Mouse (Mus musculus): ENCODE measurements around the gene C2cd5. TPM values are rescaled to one million over a fixed set of nuclear protein-coding genes. Genes with fewer than 3 reads are reported as not detected.
"Not testable (repeated sequence)": the region's sequence is repeated elsewhere in the genome, so short reads cannot be mapped to it uniquely, and the experiment has no call there.

Gene C2cd5
- polyA plus RNA-seq, 1 experiment from 2014 or later = 32.5 TPM

- H3K4me3 ChIP-seq (ENCODE audit: low read depth, low read length); H3K9me3 ChIP-seq (ENCODE audit: control insufficient read depth, low read length); DNase-seq (ENCODE audit: low spot score); H3K4me1 ChIP-seq (ENCODE audit: control insufficient read depth, insufficient read depth, low read length); H3K27me3 ChIP-seq (ENCODE audit: control insufficient read depth, insufficient read depth, low read length); H3K9ac ChIP-seq (ENCODE audit: low read length); H3K27ac ChIP-seq (ENCODE audit: low read depth, low read length); H3K36me3 ChIP-seq (ENCODE audit: control insufficient read depth, insufficient read depth, low read length); H3K4me2 ChIP-seq (ENCODE audit: low read depth); ATAC-seq (ENCODE audit: insufficient read depth, low FRiP score, low TSS enrichment): not testable (repeated sequence)
- 74% methylated on average over 10 of the region's 10 CpGs for WGBS
Observed at GRCm38 (mm10) chr6:143141624-143142592, 42.0 kb upstream of the C2cd5 start.

- H3K27me3 ChIP-seq (ENCODE audit: control insufficient read depth, insufficient read depth, low read length) = no peaks in the 10 kb centered on the region
- H3K4me2 ChIP-seq (ENCODE audit: low read depth) = no peak overlapping the region
- H3K4me3 ChIP-seq (ENCODE audit: low read depth, low read length) = no peak overlapping the region
- no peak overlapping the region for H3K9ac ChIP-seq (ENCODE audit: low read length)
- no peak overlapping the region for H3K27ac ChIP-seq (ENCODE audit: low read depth, low read length)
- DNase-seq (ENCODE audit: low spot score) (no peak), ATAC-seq (ENCODE audit: insufficient read depth, low FRiP score, low TSS enrichment) (no peak)
- H3K4me1 ChIP-seq (ENCODE audit: control insufficient read depth, insufficient read depth, low read length) = no peaks in the 10 kb centered on the region
- no peaks in the 10 kb centered on the region for H3K36me3 ChIP-seq (ENCODE audit: control insufficient read depth, insufficient read depth, low read length)
- 82% methylated on average over 9 of the region's 9 CpGs for WGBS
- no peaks in the 10 kb centered on the region for H3K9me3 ChIP-seq (ENCODE audit: control insufficient read depth, low read length)
Observed at GRCm38 (mm10) chr6:143140884-143141283, 40.9 kb upstream of the C2cd5 start.

- WGBS = 80% methylated on average over 2 of the region's 2 CpGs
Observed at GRCm38 (mm10) chr6:143139417-143139816, 39.5 kb upstream of the C2cd5 start.

GRCm38 (mm10) chr6:143137341-143137740, 37.4 kb upstream of the C2cd5 start:
- Histone ChIP-seq H3K9ac (ENCODE audit: low read length) (no peak overlapping the region), H3K4me2 (ENCODE audit: low read depth) (no peak overlapping the region), H3K9me3 (ENCODE audit: control insufficient read depth, low read length) (no peaks in the 10 kb centered on the region), H3K27ac (ENCODE audit: low read depth, low read length) (no peak overlapping the region), H3K4me1 (ENCODE audit: control insufficient read depth, insufficient read depth, low read length) (no peaks in the 10 kb centered on the region), H3K4me3 (ENCODE audit: low read depth, low read length) (no peak overlapping the region), H3K36me3 (ENCODE audit: control insufficient read depth, insufficient read depth, low read length) (no peaks in the 10 kb centered on the region), H3K27me3 (ENCODE audit: control insufficient read depth, insufficient read depth, low read length) (no peaks in the 10 kb centered on the region)
- 73% methylated on average over 5 of the region's 5 CpGs for WGBS
- ATAC-seq (ENCODE audit: insufficient read depth, low FRiP score, low TSS enrichment) (no peak), DNase-seq (ENCODE audit: low spot score) (no peak)

More at GRCm38 (mm10) chr6:143139417-143139816, 39.5 kb upstream of the C2cd5 start:
- Histone ChIP-seq H3K36me3 (ENCODE audit: control insufficient read depth, insufficient read depth, low read length) (no peaks in the 10 kb centered on the region), H3K9me3 (ENCODE audit: control insufficient read depth, low read length) (no peaks in the 10 kb centered on the region), H3K9ac (ENCODE audit: low read length) (no peak overlapping the region), H3K27ac (ENCODE audit: low read depth, low read length) (no peak overlapping the region), H3K4me2 (ENCODE audit: low read depth) (no peak overlapping the region), H3K4me3 (ENCODE audit: low read depth, low read length) (no peak overlapping the region), H3K4me1 (ENCODE audit: control insufficient read depth, insufficient read depth, low read length) (no peaks in the 10 kb centered on the region), H3K27me3 (ENCODE audit: control insufficient read depth, insufficient read depth, low read length) (no peaks in the 10 kb centered on the region)
- ATAC-seq (ENCODE audit: insufficient read depth, low FRiP score, low TSS enrichment) (no peak), DNase-seq (ENCODE audit: low spot score) (no peak)

GRCm38 (mm10) chr6:143136688-143137087, 36.7 kb upstream of the C2cd5 start:
- no peak overlapping the region for H3K9ac ChIP-seq (ENCODE audit: low read length)

GRCm38 (mm10) chr6:143135097-143135496, 35.2 kb upstream of the C2cd5 start:
- H3K9me3 ChIP-seq (ENCODE audit: control insufficient read depth, low read length) = no peaks in the 10 kb centered on the region
- WGBS = 95% methylated on average over 13 of the region's 13 CpGs
- H3K9ac ChIP-seq (ENCODE audit: low read length) = no peak overlapping the region
- H3K4me1 ChIP-seq (ENCODE audit: control insufficient read depth, insufficient read depth, low read length) = no peaks in the 10 kb centered on the region
- H3K27ac ChIP-seq (ENCODE audit: low read depth, low read length) = no peak overlapping the region
- H3K4me2 ChIP-seq (ENCODE audit: low read depth) = no peak overlapping the region
- ATAC-seq (ENCODE audit: insufficient read depth, low FRiP score, low TSS enrichment) = no peak
- DNase-seq (ENCODE audit: low spot score) = no peak
- H3K4me3 ChIP-seq (ENCODE audit: low read depth, low read length) = no peak overlapping the region
- no peaks in the 10 kb centered on the region for H3K36me3 ChIP-seq (ENCODE audit: control insufficient read depth, insufficient read depth, low read length)
- no peaks in the 10 kb centered on the region for H3K27me3 ChIP-seq (ENCODE audit: control insufficient read depth, insufficient read depth, low read length)

More at GRCm38 (mm10) chr6:143136688-143137087, 36.7 kb upstream of the C2cd5 start:
- H3K4me1 ChIP-seq (ENCODE audit: control insufficient read depth, insufficient read depth, low read length) = no peaks in the 10 kb centered on the region
- no peak for DNase-seq (ENCODE audit: low spot score)
- H3K36me3 ChIP-seq (ENCODE audit: control insufficient read depth, insufficient read depth, low read length) = no peaks in the 10 kb centered on the region
- no peaks in the 10 kb centered on the region for H3K27me3 ChIP-seq (ENCODE audit: control insufficient read depth, insufficient read depth, low read length)
- 95% methylated on average over 7 of the region's 7 CpGs for WGBS
- no peak overlapping the region for H3K27ac ChIP-seq (ENCODE audit: low read depth, low read length)
- no peak overlapping the region for H3K4me2 ChIP-seq (ENCODE audit: low read depth)
- ATAC-seq (ENCODE audit: insufficient read depth, low FRiP score, low TSS enrichment) = no peak
- no peak overlapping the region for H3K4me3 ChIP-seq (ENCODE audit: low read depth, low read length)
- no peaks in the 10 kb centered on the region for H3K9me3 ChIP-seq (ENCODE audit: control insufficient read depth, low read length)

GRCm38 (mm10) chr6:143133150-143133549, 33.2 kb upstream of the C2cd5 start:
- H3K9ac ChIP-seq (ENCODE audit: low read length) = no peak overlapping the region
- ATAC-seq (ENCODE audit: insufficient read depth, low FRiP score, low TSS enrichment) (no peak), DNase-seq (ENCODE audit: low spot score) (no peak)
- WGBS = 56% methylated on average over 2 of the region's 2 CpGs
- H3K4me2 ChIP-seq (ENCODE audit: low read depth) = no peak overlapping the region
- no peaks in the 10 kb centered on the region for H3K9me3 ChIP-seq (ENCODE audit: control insufficient read depth, low read length)
- no peaks in the 10 kb centered on the region for H3K36me3 ChIP-seq (ENCODE audit: control insufficient read depth, insufficient read depth, low read length)
- no peak overlapping the region for H3K4me3 ChIP-seq (ENCODE audit: low read depth, low read length)
- H3K27ac ChIP-seq (ENCODE audit: low read depth, low read length) = no peak overlapping the region
- H3K27me3 ChIP-seq (ENCODE audit: control insufficient read depth, insufficient read depth, low read length) = no peaks in the 10 kb centered on the region
- no peaks in the 10 kb centered on the region for H3K4me1 ChIP-seq (ENCODE audit: control insufficient read depth, insufficient read depth, low read length)

- Histone ChIP-seq H3K4me2 (ENCODE audit: low read depth) (no peak overlapping the region), H3K9me3 (ENCODE audit: control insufficient read depth, low read length) (no peaks in the 10 kb centered on the region), H3K27me3 (ENCODE audit: control insufficient read depth, insufficient read depth, low read length) (no peaks in the 10 kb centered on the region), H3K4me1 (ENCODE audit: control insufficient read depth, insufficient read depth, low read length) (no peaks in the 10 kb centered on the region), H3K9ac (ENCODE audit: low read length) (no peak overlapping the region), H3K27ac (ENCODE audit: low read depth, low read length) (no peak overlapping the region), H3K36me3 (ENCODE audit: control insufficient read depth, insufficient read depth, low read length) (no peaks in the 10 kb centered on the region), H3K4me3 (ENCODE audit: low read depth, low read length) (no peak overlapping the region)
- ATAC-seq (ENCODE audit: insufficient read depth, low FRiP score, low TSS enrichment) (no peak), DNase-seq (ENCODE audit: low spot score) (no peak)
- 78% methylated on average over 6 of the region's 6 CpGs for WGBS
Observed at GRCm38 (mm10) chr6:143131895-143132652, 32.1 kb upstream of the C2cd5 start.
